Mouse (Mus musculus): ENCODE results near the gene Hist1h2bb.
"Not testable (repeated sequence)": the region's sequence is repeated elsewhere in the genome, so short reads cannot be mapped to it uniquely, and the experiment has no call there.

The Hist1h2bb gene

GRCm38 (mm10) chr13:23764324-23765171, 18.0 kb downstream of the Hist1h2bb start:
- DNase-seq (ENCODE audit: low read depth, low spot score), result no peak

DNA sequence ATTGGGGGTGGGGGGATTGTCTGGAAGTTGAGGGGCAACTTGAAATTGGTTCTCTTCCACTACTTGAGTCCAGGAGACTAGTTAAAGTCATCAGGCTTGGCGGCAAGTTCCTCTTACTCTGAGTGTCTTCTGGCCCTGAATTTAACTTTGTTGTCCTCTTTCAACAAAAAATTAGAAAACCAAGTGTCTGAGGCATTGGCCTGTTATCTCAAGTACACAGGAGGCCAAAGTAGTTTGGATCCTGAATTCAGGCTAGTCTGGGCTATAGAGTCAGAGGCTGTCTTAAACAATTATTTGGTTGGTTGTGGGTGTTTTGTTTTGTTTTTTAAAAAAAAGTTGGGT, 18.6 kb downstream of the Hist1h2bb start:
- DNase-seq (ENCODE audit: low read depth, low spot score), result no peak

DNA sequence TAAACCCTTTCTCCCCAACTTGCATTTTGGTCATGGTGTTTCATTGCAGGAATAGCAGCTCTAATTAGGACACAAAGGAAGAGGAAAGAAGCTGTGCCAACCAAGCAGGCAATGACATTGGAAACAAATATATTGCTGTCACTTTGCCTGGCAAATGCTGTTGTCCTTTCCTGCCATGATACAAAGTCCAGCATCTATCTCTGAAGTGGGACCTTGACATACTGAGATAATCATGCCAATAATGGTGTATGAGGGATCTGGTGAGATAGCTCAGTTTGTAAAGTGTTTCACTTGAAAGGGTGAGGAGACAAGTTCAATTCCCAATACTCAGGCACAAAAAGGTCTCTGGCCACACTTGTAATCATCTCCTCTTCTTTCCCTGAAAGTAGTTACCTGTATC, 20.2 kb downstream of the Hist1h2bb start:
- DNase-seq (ENCODE audit: low read depth, low spot score), result no peak

GRCm38 (mm10) chr13:23768834-23769397, 22.4 kb downstream of the Hist1h2bb start:
- no peak for DNase-seq (ENCODE audit: low read depth, low spot score)

DNA sequence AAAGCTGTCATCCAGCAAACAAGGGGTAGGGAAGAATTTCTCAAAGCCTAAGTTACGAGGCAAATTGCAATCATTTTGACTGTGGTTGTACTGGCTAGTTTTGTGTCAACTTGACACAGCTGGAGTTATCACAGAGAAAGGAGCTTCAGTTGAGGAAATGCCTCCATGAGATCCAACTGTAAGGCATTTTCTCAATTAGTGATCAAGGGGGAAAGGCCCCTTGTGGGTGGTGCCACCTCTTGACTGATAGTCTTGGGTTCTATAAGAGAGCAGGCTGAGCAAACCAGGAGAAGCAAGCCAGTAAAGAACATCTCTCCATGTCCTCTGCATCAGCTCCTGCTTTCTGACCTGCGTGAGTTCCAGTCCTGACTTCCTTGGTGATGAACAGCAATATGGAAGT, 23.1 kb downstream of the Hist1h2bb start, which contains the start of gene Trim38:
Gene Trim38 (plus strand): TSS at position 301 of the 400 bp plus-strand sequence.
- not testable (repeated sequence) for DNase-seq (ENCODE audit: low read depth, low spot score)

- no peak for DNase-seq (ENCODE audit: low read depth, low spot score)
These were observed 26.2 kb downstream of the Hist1h2bb start for GRCm38 (mm10) chr13:23772561-23773313.

DNA sequence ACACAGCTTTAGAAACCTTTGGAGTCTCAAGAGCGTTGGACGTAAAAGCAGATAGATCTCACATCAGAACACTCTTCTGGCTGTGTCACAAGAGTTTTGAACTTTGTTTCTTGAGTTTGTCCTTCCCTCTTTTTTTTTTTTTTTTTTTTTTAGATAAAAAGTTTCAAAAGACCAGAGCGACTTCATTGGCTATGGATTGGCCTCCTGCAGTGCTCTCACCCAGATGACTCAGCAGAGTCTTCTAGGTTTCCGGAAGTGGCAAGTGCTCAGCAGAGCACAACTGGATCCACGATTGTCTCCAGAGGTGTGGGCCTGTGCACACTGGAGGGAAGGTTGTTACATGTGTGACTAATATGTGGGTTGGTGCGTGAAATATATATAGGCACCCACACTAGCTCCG, 31.8 kb downstream of the Hist1h2bb start:
- no peak for DNase-seq (ENCODE audit: low read depth, low spot score)

GRCm38 (mm10) chr13:23779025-23779424, 32.5 kb downstream of the Hist1h2bb start:
- DNase-seq (ENCODE audit: low read depth, low spot score), result no peak

GRCm38 (mm10) chr13:23792520-23792919, 46.0 kb downstream of the Hist1h2bb start:
- DNase-seq (ENCODE audit: low read depth, low spot score), result peak; percentile 55
